Mouse (Mus musculus) bone marrow, adult 2 months (tissue): ENCODE measurements around the gene Slc16a8. TPM values are rescaled to one million over a fixed set of nuclear protein-coding genes. Genes with fewer than 3 reads are reported as not detected.

ENCODE experiments used
- H3K27ac ChIP-seq: fragments of 200-500 bp; 2 replicates; pipeline ENCODE4 v1.5.1; 2012; ENCODE audit warnings: low read depth, mild to moderate bottlenecking, control low read depth, inconsistent platforms, low read length; ENCODE audit not compliant: control insufficient read depth, poor library complexity, insufficient read depth
- H3K4me1 ChIP-seq: fragments of 200-500 bp; 2 replicates; pipeline ENCODE4 v1.6.1; 2011; ENCODE audit warnings: low read length; ENCODE audit not compliant: control insufficient read depth, insufficient read depth
- H3K4me3 ChIP-seq: fragments of 200-500 bp; replicated peaks from 2 replicates; pipeline ENCODE3; 2011; ENCODE audit warnings: mild to moderate bottlenecking, low read depth, low read length, control low read depth; ENCODE audit not compliant: control insufficient read depth
- CTCF ChIP-seq: fragments of 200-500 bp; IDR thresholded peaks from 2 replicates; pipeline ENCODE4 v1.5.1; 2011; ENCODE audit warnings: low read length, control low read depth; ENCODE audit not compliant: control insufficient read depth, insufficient read depth
- POLR2A ChIP-seq: fragments of 200-500 bp; IDR thresholded peaks from 2 replicates; pipeline ENCODE4 v1.6.1; 2011; ENCODE audit warnings: low read depth, mild to moderate bottlenecking, control low read depth, low read length, borderline replicate concordance; ENCODE audit not compliant: control insufficient read depth
- WGBS: fragments of 180-500 bp; shearing (Covaris S2); methylation state at CpG from one replicate; pipeline ENCODE4 v1.1.7; 2018; 5-methylcytosine and 5-hydroxymethylcytosine counted together
- polyA plus RNA-seq: library from polyadenylated mRNA; stranded (reverse); fragments of >200 nt; gene quantifications from 2 replicates; pipeline ENCODE4 v1.2.4, GENCODE M21; 2011; ENCODE audit warnings: low replicate concordance; ENCODE audit not compliant: missing spikeins, insufficient read depth, insufficient read length

The Slc16a8 gene
- polyA plus RNA-seq, result not detected in 2 replicates

GRCm38 (mm10) chr15:79254661-79255060 is at the start of gene Slc16a8:
Gene Slc16a8 (minus strand): TSS chr15:79254761.
- H3K4me3 ChIP-seq, result no peak within 1 kb of the TSS
- no peak within 1 kb of the TSS for H3K27ac ChIP-seq
- no peak for TF ChIP-seq CTCF
- TF ChIP-seq POLR2A, result no peak
- H3K4me1 ChIP-seq, result no peaks in the 10 kb centered on the region
- WGBS, result 55% methylated on average over 3 of the region's 3 CpGs

- H3K4me1 ChIP-seq, result no peaks in the 10 kb centered on the region
- TF ChIP-seq CTCF (no peak), POLR2A (no peak)
- H3K27ac ChIP-seq, result no peak overlapping the region
- no peak overlapping the region for H3K4me3 ChIP-seq
- 88% methylated on average over 8 of the region's 8 CpGs for WGBS
Observed at GRCm38 (mm10) chr15:79303725-79304124, 49.2 kb upstream of the Slc16a8 start.

DNA sequence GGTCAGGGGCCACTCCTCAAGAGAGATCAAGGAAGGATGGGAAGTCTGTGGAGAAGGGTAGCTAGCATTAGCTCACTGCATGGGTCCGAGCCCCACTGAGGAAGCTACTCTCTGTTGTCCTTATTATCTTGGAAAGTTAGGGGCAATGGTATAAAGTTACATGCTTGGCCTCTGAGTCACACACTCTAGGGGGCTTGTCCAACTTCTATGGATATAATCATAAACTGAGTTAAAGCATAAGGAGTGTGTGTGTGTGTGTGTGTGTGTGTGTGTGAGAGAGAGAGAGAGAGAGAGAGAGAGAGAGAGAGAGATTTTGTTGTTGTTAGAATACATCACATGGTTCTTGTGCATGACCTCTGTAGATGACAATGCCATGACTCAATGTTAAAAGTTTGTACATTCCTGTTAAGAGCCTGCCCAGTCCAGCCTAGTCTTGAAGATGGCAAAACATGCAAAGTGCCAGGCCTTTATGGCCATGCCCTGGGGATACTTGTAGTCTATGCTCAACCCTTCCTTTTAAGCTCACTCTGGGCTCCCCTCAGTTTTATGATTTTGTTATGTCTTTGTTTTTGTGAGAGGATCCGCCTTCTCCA is 45.1 kb upstream of the Slc16a8 start:
- Histone ChIP-seq H3K27ac (no peak overlapping the region), H3K4me1 (no peaks in the 10 kb centered on the region), H3K4me3 (no peak overlapping the region)
- TF ChIP-seq POLR2A, result no peak
- no peak for TF ChIP-seq CTCF
- WGBS, result 87% methylated on average over 2 of the region's 2 CpGs

DNA sequence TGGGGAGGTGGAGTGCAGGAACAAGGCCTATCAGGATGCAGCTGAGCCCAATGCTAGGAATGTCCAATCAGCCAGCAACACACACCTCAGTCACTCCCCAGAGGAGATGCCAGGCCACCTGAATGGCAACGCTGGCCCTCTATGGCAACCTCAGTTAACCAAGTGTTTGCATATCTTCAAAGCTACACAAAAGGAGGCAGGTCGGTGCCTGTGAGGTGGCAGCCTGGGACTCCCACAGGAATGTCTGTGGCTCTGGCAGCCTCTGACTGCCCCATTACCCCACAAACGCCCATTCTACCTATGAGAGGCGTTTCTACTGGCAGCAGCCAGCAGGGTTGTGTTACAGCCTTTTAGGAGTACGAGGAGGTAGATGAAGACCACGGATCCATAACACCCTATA is 44.0 kb upstream of the Slc16a8 start:
- WGBS, result 88% methylated on average over 6 of the region's 6 CpGs

DNA sequence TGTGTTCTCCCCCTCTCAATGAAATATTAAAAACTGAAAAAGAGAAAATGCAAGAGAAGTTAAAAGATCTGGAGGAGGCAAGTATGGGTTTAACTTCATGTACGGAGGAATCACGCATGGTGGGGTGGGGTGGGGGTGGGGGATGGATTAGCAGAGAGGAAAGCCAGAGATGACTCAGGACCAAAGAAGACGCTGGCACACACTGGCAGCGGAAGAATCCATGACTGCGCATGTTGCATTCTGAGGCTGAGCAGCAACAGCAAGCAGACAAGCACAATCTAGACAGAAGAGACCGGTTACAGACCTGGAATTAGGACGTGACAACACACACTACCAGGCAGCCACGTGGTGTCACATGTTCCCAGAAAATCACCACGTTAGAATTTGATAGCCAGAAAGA is 38.2 kb upstream of the Slc16a8 start:
- H3K27ac ChIP-seq, result no peak overlapping the region
- no peaks in the 10 kb centered on the region for H3K4me1 ChIP-seq
- no peak overlapping the region for H3K4me3 ChIP-seq
- WGBS, result 82% methylated on average over 9 of the region's 9 CpGs
- TF ChIP-seq CTCF (no peak), POLR2A (no peak)

More for the DNA sequence above, 44.0 kb upstream of the Slc16a8 start:
- Histone ChIP-seq H3K4me3 (no peak overlapping the region), H3K27ac (no peak overlapping the region), H3K4me1 (no peaks in the 10 kb centered on the region)
- no peak for TF ChIP-seq CTCF
- no peak for TF ChIP-seq POLR2A

DNA sequence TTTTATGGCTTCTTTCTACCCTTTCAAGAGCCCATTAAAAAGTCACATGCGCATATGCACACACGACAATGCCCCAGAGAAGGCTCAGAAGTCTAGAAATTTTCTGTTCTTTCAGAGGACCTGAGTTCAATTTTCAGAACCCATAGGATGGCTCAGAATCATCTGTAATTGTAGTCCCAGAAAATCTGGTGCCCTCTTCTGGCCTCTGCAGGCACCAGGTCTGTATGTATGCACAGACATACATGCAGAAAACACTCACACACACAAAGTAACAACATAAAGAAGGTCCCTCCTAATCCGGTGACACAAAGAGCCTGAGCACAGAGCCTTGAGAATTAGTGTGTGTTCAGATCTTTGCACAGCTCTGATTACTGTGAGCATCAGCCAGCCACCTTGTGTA is 35.8 kb upstream of the Slc16a8 start:
- WGBS, result 94% methylated on average over 3 of the region's 3 CpGs
- H3K27ac ChIP-seq, result no peak overlapping the region
- H3K4me1 ChIP-seq, result no peaks in the 10 kb centered on the region
- TF ChIP-seq CTCF (no peak), POLR2A (no peak)
- no peak overlapping the region for H3K4me3 ChIP-seq

DNA sequence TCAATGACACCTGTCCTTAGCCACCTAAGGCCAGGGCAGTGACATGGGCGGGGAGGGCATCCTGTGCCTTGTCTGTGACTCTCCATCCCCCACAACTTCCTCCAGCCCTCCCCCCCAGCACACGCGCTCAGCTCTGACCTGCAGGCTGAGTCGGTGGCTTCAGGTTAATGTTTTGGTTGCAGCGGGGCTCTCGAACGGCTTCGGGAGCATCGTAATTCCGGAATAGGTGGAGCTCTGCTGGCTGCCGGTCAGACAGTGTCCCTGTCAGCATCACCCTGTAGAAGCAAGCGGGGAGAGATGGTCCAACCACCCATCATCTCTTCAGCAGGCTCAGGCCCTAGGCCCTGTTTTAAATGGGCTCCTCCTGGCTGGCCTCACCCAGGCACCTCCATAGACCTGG is 34.9 kb upstream of the Slc16a8 start:
- Histone ChIP-seq H3K4me1 (no peaks in the 10 kb centered on the region), H3K27ac (no peak overlapping the region), H3K4me3 (no peak overlapping the region)
- no peak for TF ChIP-seq POLR2A
- TF ChIP-seq CTCF, result no peak
- WGBS, result 90% methylated on average over 12 of the region's 12 CpGs

- WGBS, result 76% methylated on average over 3 of the region's 3 CpGs
- TF ChIP-seq CTCF (no peak), POLR2A (no peak)
Observed at GRCm38 (mm10) chr15:79288387-79288786, 33.8 kb upstream of the Slc16a8 start.

DNA sequence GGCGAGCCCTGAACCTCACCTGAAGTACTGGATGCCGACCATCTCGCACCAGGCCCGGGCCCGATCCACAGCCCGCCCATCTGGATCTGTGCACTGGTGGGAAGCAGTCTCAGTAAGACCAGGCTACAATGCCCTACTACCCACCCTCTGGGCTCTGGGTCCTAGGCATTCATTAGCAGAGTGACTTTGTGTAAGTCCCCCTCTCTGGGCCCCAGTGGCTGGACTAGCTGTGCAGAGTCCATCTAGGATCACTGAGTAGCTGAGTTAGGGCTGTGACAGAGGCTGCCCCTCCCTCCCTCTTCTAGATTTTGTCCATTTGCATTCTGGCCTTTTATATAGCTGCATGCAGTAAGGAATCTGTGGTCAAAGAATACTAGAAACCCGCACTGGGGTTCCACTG is 32.5 kb upstream of the Slc16a8 start:
- Histone ChIP-seq H3K4me3 (no peak overlapping the region), H3K27ac (no peak overlapping the region), H3K4me1 (no peaks in the 10 kb centered on the region)
- TF ChIP-seq CTCF (no peak), POLR2A (no peak)
- 76% methylated on average over 7 of the region's 7 CpGs for WGBS

More at GRCm38 (mm10) chr15:79288387-79288786, 33.8 kb upstream of the Slc16a8 start:
- Histone ChIP-seq H3K4me3 (no peak overlapping the region), H3K27ac (no peak overlapping the region), H3K4me1 (no peaks in the 10 kb centered on the region)
